Mouse (Mus musculus): ENCODE data around the gene Nap1l1. TPM values are rescaled to one million over a fixed set of nuclear protein-coding genes. Genes with fewer than 3 reads are reported as not detected.

The Nap1l1 gene
- polyA plus RNA-seq, 1 experiment from 2014 or later = 239 TPM

DNA sequence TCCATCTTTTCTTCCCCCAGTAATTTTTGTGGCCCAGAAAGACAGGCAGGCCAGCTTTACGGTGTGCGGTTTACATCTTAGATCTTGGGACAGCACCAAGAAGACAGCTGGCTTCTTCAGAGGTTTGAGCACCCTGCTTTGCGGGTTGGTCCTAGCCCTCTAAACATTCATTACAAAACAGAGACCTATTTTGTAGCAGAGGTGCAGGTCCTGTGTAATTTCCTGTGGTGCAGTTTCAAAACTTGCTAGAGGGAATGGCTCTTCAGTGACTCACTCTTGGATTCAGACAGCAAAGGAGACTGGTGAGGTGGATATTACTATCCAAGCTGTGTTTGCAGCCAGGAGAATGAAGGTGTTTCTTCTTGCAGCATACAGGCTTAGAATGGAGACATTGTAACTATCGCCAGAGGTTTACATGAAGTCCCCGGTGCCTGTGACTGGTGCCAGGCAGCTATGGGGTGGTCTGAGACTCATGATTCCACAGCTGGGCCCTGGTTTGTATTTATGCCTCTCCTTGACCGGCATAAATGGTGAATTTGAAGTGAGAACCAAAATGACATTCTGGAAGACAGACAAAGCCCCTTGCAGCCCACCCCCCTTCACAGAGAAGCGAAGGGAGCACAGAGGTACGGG lies 43.9 kb downstream of the Nap1l1 start:
- Histone ChIP-seq H3K27me3 (ENCODE audit: control insufficient read depth, insufficient read depth, low read depth, low read length) (no peaks in the 10 kb centered on the region), H3K9ac (ENCODE audit: low read length) (peak overlapping the region; percentile 5; the same call in 1 of the 2 replicates), H3K4me1 (replicated peaks; ENCODE audit: control insufficient read depth, insufficient read depth, low read length) (peaks cover 44% of the 10 kb centered on the region), H3K27ac (ENCODE audit: low read length) (peak overlapping the region; percentile 41; the same call in 1 of the 2 replicates), H3K4me3 (ENCODE audit: low read length) (no peak overlapping the region), H3K36me3 (ENCODE audit: control insufficient read depth, insufficient read depth, low read length) (no peaks in the 10 kb centered on the region), H3K9me3 (ENCODE audit: control insufficient read depth, low read length) (no peaks in the 10 kb centered on the region), H3K4me2 (ENCODE audit: low read depth, low read length) (no peak overlapping the region)
- WGBS = 64% methylated on average over 8 of the region's 8 CpGs
- no peak for ATAC-seq (ENCODE audit: low read depth)

DNA sequence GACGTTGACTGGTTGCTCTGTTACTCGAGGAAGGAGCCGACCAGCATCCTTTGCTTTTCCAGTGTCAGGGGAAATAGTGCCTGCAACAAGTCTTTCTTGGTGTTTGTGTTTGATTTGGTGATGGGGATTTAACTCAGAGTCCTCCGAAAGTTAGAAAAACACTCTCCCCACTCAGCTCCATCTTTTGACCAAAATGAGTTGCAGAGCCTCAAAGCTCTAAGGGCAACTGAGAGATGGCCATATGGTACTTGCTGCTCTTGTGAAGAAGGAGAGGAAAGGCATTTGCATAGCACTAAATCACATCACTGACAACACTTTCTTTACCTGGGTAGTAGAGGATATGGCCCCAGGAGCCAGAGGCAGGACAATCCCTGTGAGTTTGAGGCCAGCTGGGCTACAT lies 45.3 kb downstream of the Nap1l1 start:
- 83% methylated on average over 4 of the region's 4 CpGs for WGBS
- Histone ChIP-seq H3K4me2 (ENCODE audit: low read depth, low read length) (no peak overlapping the region), H3K27me3 (ENCODE audit: control insufficient read depth, insufficient read depth, low read depth, low read length) (no peaks in the 10 kb centered on the region), H3K4me1 (replicated peaks; ENCODE audit: control insufficient read depth, insufficient read depth, low read length) (peaks cover 40% of the 10 kb centered on the region), H3K36me3 (ENCODE audit: control insufficient read depth, insufficient read depth, low read length) (no peaks in the 10 kb centered on the region), H3K9ac (ENCODE audit: low read length) (no peak overlapping the region), H3K27ac (ENCODE audit: low read length) (no peak overlapping the region), H3K9me3 (ENCODE audit: control insufficient read depth, low read length) (no peaks in the 10 kb centered on the region), H3K4me3 (ENCODE audit: low read length) (no peak overlapping the region)
- ATAC-seq (ENCODE audit: low read depth) = no peak

DNA sequence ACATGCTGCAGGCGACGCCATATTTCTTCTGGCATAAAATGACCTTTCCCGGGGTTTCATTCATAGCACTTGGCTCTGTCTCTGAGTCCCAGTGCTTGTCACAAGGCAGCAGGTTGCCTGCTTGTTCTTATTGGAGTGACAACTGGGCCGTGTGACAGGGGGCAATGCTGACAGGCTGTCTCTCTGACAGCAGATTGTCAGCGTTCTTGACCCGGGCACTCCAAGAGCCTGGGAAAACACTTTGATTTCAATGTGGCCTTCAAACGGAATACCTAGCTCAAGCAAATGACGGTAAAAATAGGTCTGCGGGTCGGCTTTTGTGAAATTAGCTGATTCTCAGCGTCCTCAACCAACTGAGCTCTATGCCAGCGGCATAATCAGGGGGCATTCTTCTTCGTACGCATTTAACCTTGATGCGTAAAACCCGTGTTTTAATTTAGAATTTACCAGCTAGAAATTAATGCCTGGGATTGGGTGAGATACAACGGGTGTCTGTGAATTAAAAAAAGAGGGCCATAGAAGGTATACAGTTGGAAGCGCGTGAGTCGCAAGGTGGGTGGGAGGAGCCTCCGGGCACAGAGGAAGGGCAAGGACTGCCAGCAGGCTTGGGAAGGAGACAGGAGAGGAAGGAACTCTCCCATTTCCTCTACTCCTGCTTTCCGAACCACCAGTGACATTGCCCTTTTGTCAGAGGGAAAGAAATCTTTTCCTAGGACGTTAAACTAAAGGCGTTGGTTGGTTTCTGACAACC lies 46.8 kb downstream of the Nap1l1 start:
- H3K27ac ChIP-seq (ENCODE audit: low read length) = 0 out of 2 replicates have a peak overlapping the region, but pooled peaks have one; percentile 2
- H3K4me3 ChIP-seq (ENCODE audit: low read length) = peak overlapping the region; percentile 26
- peak; percentile 30; the same call in 1 of the 2 replicates for ATAC-seq (ENCODE audit: low read depth)
- no peaks in the 10 kb centered on the region for H3K9me3 ChIP-seq (ENCODE audit: control insufficient read depth, low read length)
- no peak overlapping the region for H3K9ac ChIP-seq (ENCODE audit: low read length)
- WGBS = 43% methylated on average over 24 of the region's 24 CpGs
- peak overlapping the region; percentile 38 for H3K4me2 ChIP-seq (ENCODE audit: low read depth, low read length)
- no peaks in the 10 kb centered on the region for H3K36me3 ChIP-seq (ENCODE audit: control insufficient read depth, insufficient read depth, low read length)
- H3K27me3 ChIP-seq (ENCODE audit: control insufficient read depth, insufficient read depth, low read depth, low read length) = no peaks in the 10 kb centered on the region
- peaks cover 40% of the 10 kb centered on the region for H3K4me1 ChIP-seq (replicated peaks; ENCODE audit: control insufficient read depth, insufficient read depth, low read length)

DNA sequence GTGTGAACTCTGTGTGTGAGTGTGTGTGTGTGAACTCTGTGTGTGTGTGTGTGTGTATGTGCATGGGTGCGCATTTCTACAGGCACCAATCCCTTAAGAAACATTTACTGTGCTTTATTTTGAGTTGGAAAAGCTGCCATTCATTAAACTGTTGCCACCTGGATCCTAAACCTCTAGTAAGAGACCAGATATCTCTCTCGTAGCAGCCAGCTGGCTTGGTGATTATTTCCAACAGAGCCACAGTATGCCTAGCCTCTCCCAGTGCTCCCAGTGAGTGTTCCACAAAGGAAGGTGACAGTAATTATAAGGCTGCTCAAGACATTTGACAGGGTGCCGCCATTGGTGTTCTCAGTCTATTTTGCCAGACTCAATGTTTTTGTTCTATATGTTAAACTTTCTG lies 47.6 kb downstream of the Nap1l1 start:
- 57% methylated on average over 3 of the region's 3 CpGs for WGBS
- ATAC-seq (ENCODE audit: low read depth) = no peak
- 0 out of 2 replicates have a peak overlapping the region, but pooled peaks have one; percentile 26 for H3K27ac ChIP-seq (ENCODE audit: low read length)
- H3K4me2 ChIP-seq (ENCODE audit: low read depth, low read length) = no peak overlapping the region
- H3K36me3 ChIP-seq (ENCODE audit: control insufficient read depth, insufficient read depth, low read length) = no peaks in the 10 kb centered on the region
- H3K4me1 ChIP-seq (replicated peaks; ENCODE audit: control insufficient read depth, insufficient read depth, low read length) = peaks cover 33% of the 10 kb centered on the region
- no peak overlapping the region for H3K9ac ChIP-seq (ENCODE audit: low read length)
- H3K4me3 ChIP-seq (ENCODE audit: low read length) = no peak overlapping the region
- no peaks in the 10 kb centered on the region for H3K9me3 ChIP-seq (ENCODE audit: control insufficient read depth, low read length)
- H3K27me3 ChIP-seq (ENCODE audit: control insufficient read depth, insufficient read depth, low read depth, low read length) = no peaks in the 10 kb centered on the region

DNA sequence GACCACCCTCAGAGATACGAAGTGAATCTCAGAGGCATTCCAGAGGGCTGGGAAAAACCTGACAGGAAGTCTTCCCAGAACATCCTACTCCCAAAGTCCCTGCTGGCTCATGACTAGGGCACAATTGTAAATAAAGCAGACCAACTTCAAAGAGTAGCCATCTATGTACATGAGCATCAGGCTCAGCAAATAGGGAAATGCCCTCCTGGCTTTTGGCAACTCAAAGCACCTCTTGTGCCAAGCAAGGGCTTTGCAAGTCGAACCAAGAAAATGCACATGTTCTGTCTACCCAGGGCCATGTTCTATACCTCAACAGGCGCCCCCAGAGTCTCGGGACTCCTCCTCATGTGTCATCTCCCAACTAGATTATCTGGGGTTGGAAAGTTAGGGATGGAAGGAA lies 48.6 kb downstream of the Nap1l1 start:
- H3K4me1 ChIP-seq (replicated peaks; ENCODE audit: control insufficient read depth, insufficient read depth, low read length) = peaks cover 23% of the 10 kb centered on the region
- H3K27me3 ChIP-seq (ENCODE audit: control insufficient read depth, insufficient read depth, low read depth, low read length) = no peaks in the 10 kb centered on the region
- no peaks in the 10 kb centered on the region for H3K9me3 ChIP-seq (ENCODE audit: control insufficient read depth, low read length)
- 45% methylated on average over 4 of the region's 4 CpGs for WGBS
- no peak overlapping the region for H3K27ac ChIP-seq (ENCODE audit: low read length)
- H3K4me2 ChIP-seq (ENCODE audit: low read depth, low read length) = no peak overlapping the region
- no peak overlapping the region for H3K4me3 ChIP-seq (ENCODE audit: low read length)
- 0 out of 2 replicates have a peak, but pooled peaks have one; percentile 12 for ATAC-seq (ENCODE audit: low read depth)
- H3K9ac ChIP-seq (ENCODE audit: low read length) = no peak overlapping the region
- no peaks in the 10 kb centered on the region for H3K36me3 ChIP-seq (ENCODE audit: control insufficient read depth, insufficient read depth, low read length)

DNA sequence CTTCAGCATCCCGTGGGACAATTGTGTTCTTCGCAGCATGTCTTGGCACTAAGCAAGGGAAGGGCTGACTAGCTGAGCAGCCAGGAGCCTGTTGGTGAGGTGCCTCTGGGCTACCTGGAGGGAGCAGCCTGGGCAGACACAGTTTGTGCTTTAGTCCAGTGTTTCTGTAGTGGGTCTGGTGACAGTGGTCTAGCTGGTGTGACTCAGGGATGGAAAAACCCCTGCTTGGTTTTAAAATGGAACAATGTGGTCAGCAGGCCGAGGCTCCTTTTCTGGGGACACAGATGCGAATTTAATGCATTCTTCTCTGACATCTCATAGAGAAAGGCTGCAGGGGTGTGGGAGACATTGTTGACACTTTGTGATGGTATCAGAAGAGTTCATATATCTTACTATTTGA lies 49.2 kb downstream of the Nap1l1 start:
- no peak for ATAC-seq (ENCODE audit: low read depth)
- 80% methylated on average over 4 of the region's 4 CpGs for WGBS
- Histone ChIP-seq H3K4me1 (replicated peaks; ENCODE audit: control insufficient read depth, insufficient read depth, low read length) (peaks cover 17% of the 10 kb centered on the region), H3K4me2 (ENCODE audit: low read depth, low read length) (no peak overlapping the region), H3K27me3 (ENCODE audit: control insufficient read depth, insufficient read depth, low read depth, low read length) (no peaks in the 10 kb centered on the region), H3K27ac (ENCODE audit: low read length) (0 out of 2 replicates have a peak overlapping the region, but pooled peaks have one; percentile 19), H3K9me3 (ENCODE audit: control insufficient read depth, low read length) (no peaks in the 10 kb centered on the region), H3K4me3 (ENCODE audit: low read length) (no peak overlapping the region), H3K36me3 (ENCODE audit: control insufficient read depth, insufficient read depth, low read length) (no peaks in the 10 kb centered on the region), H3K9ac (ENCODE audit: low read length) (no peak overlapping the region)

DNA sequence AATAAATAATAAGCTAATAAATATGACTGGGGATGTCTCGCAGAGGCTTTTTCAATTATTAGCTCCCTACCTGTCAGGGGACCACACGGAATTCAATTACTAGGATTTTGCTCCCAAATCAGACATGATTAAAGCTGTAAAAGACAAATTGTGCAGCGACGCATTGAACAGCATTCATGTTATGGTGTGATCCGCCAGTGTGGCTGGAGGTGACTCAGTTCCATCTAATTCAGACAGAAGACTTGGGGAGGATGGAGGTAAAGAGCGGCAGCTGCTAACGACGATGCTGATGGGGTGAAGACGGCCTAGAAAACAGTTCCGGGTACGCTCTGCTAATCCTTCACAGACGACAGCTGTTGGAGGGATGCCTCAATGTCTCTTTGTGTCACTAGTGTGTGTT lies 50.9 kb downstream of the Nap1l1 start:
- Histone ChIP-seq H3K9me3 (ENCODE audit: control insufficient read depth, low read length) (no peaks in the 10 kb centered on the region), H3K4me2 (ENCODE audit: low read depth, low read length) (no peak overlapping the region), H3K36me3 (ENCODE audit: control insufficient read depth, insufficient read depth, low read length) (no peaks in the 10 kb centered on the region), H3K27ac (ENCODE audit: low read length) (no peak overlapping the region), H3K4me3 (ENCODE audit: low read length) (no peak overlapping the region), H3K4me1 (replicated peaks; ENCODE audit: control insufficient read depth, insufficient read depth, low read length) (peaks cover 16% of the 10 kb centered on the region; the same call in 1 of the 2 replicates), H3K9ac (ENCODE audit: low read length) (no peak overlapping the region), H3K27me3 (ENCODE audit: control insufficient read depth, insufficient read depth, low read depth, low read length) (no peaks in the 10 kb centered on the region)
- 84% methylated on average over 12 of the region's 12 CpGs for WGBS
- no peak for ATAC-seq (ENCODE audit: low read depth)

DNA sequence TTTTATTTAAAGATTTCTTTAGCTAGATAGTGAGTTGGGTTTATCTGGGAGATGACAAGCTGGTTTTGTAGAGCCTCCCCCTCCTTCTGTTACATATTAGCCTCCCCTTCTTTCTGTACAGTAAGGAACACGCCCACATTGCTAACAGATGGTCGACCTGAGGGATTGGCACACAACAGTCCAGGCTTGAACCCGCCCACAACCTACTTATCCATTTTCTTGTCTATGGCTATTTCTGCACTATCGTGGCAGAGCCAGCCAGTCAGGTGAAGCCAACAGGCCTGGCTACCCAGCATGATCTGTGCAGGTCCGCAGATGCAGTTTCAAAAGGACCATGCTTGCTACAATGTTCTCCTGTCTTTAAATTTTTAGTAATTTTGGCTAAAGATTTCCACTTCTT lies 54.0 kb downstream of the Nap1l1 start:
- no peak for ATAC-seq (ENCODE audit: low read depth)
- H3K4me2 ChIP-seq (ENCODE audit: low read depth, low read length) = no peak overlapping the region
- H3K4me3 ChIP-seq (ENCODE audit: low read length) = no peak overlapping the region
- H3K27me3 ChIP-seq (ENCODE audit: control insufficient read depth, insufficient read depth, low read depth, low read length) = no peaks in the 10 kb centered on the region
- no peak overlapping the region for H3K9ac ChIP-seq (ENCODE audit: low read length)
- no peaks in the 10 kb centered on the region for H3K9me3 ChIP-seq (ENCODE audit: control insufficient read depth, low read length)
- peaks cover 2% of the 10 kb centered on the region for H3K4me1 ChIP-seq (replicated peaks; ENCODE audit: control insufficient read depth, insufficient read depth, low read length)
- no peak overlapping the region for H3K27ac ChIP-seq (ENCODE audit: low read length)
- H3K36me3 ChIP-seq (ENCODE audit: control insufficient read depth, insufficient read depth, low read length) = no peaks in the 10 kb centered on the region
- 72% methylated on average over 5 of the region's 5 CpGs for WGBS

DNA sequence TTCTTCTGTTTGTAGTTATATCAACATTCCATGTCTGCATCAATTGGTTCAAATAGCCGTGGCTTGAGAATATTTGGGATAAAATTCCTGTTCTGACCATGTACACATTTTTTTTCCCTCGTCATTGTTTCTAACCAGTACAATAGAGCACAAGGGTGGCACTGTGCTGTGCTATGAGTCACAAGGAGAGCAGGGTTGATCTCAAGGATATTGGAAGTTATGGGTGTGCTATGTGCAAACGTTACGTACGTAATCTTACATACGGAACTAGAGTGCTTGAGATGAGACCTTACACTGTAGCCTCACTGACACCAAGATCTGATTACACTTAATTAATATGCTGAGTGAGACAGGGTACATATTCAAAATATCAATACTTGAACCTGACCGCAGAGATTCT lies 54.6 kb downstream of the Nap1l1 start:
- Histone ChIP-seq H3K9me3 (ENCODE audit: control insufficient read depth, low read length) (no peaks in the 10 kb centered on the region), H3K4me1 (replicated peaks; ENCODE audit: control insufficient read depth, insufficient read depth, low read length) (no peaks in the 10 kb centered on the region; the same call in 1 of the 2 replicates), H3K4me3 (ENCODE audit: low read length) (no peak overlapping the region), H3K9ac (ENCODE audit: low read length) (no peak overlapping the region), H3K36me3 (ENCODE audit: control insufficient read depth, insufficient read depth, low read length) (no peaks in the 10 kb centered on the region), H3K4me2 (ENCODE audit: low read depth, low read length) (no peak overlapping the region), H3K27ac (ENCODE audit: low read length) (no peak overlapping the region), H3K27me3 (ENCODE audit: control insufficient read depth, insufficient read depth, low read depth, low read length) (no peaks in the 10 kb centered on the region)
- WGBS = 64% methylated on average over 7 of the region's 7 CpGs
- ATAC-seq (ENCODE audit: low read depth) = no peak

Measured in lung, embryonic 16.5 days (tissue).